Mouse (Mus musculus) neural tube, embryonic 11.5 days (tissue): ENCODE measurements around the gene Olfr1045. TPM values are rescaled to one million over a fixed set of nuclear protein-coding genes. Genes with fewer than 3 reads are reported as not detected.

Experiments
- ATAC-seq: fragments of 200-750 bp; cut with Nextera tagmentation; 2 replicates; pipeline ENCODE4 v1.8.0; 2017; ENCODE audit warnings: moderate number of reproducible peaks, mild to moderate bottlenecking, moderate TSS enrichment, moderate library complexity; ENCODE audit not compliant: insufficient read depth, low FRiP score, low TSS enrichment
- DNase-seq: peaks from one replicate; pipeline ENCODE4 v3.0.0-alpha.2; 2015; ENCODE audit warnings: low spot score
- H3K27ac ChIP-seq: fragments of 300-500 bp; sonication (generic); 2 replicates; pipeline ENCODE4 v1.5.1; 2014; ENCODE audit warnings: low read depth, mild to moderate bottlenecking, low read length
- H3K27me3 ChIP-seq: fragments of 300-500 bp; sonication (generic); 2 replicates; pipeline ENCODE4 v1.6.1; 2014; ENCODE audit warnings: mild to moderate bottlenecking, low read length, mixed read lengths; ENCODE audit not compliant: control insufficient read depth, insufficient read depth
- H3K36me3 ChIP-seq: fragments of 300-500 bp; sonication (generic); 2 replicates; pipeline ENCODE4 v1.6.1; 2014; ENCODE audit warnings: mild to moderate bottlenecking, low read length, moderate library complexity, mixed read lengths; ENCODE audit not compliant: control insufficient read depth, insufficient read depth
- H3K4me1 ChIP-seq: fragments of 300-500 bp; sonication (generic); 2 replicates; pipeline ENCODE4 v1.6.1; 2014; ENCODE audit warnings: low read length, mixed read lengths; ENCODE audit not compliant: control insufficient read depth, insufficient read depth
- H3K4me2 ChIP-seq: fragments of 300-500 bp; sonication (generic); 2 replicates; pipeline ENCODE4 v1.6.1; 2014; ENCODE audit warnings: low read depth, mild to moderate bottlenecking, moderate library complexity
- H3K4me3 ChIP-seq: fragments of 300-500 bp; sonication (generic); 2 replicates; pipeline ENCODE4 v1.5.1; 2014; ENCODE audit warnings: low read depth, low read length
- H3K9ac ChIP-seq: fragments of 300-500 bp; sonication (generic); 2 replicates; pipeline ENCODE4 v1.6.1; 2014; ENCODE audit warnings: mild to moderate bottlenecking, low read length
- H3K9me3 ChIP-seq: fragments of 300-500 bp; sonication (generic); 2 replicates; pipeline ENCODE4 v1.6.1; 2016; ENCODE audit warnings: low read length; ENCODE audit not compliant: control insufficient read depth
- WGBS: fragments of 180-500 bp; shearing (Covaris S2); extraction: QIAGEN DNeasy Blood & Tissue Kit; methylation state at CpG from one replicate; pipeline ENCODE4 v1.1.7; 2014; 5-methylcytosine and 5-hydroxymethylcytosine counted together
- polyA plus RNA-seq: library from polyadenylated mRNA; unstranded; fragments of >200 nt; fragmentation: Nextera tagmentation; extraction: Ambion mirVana; gene quantifications from 2 replicates; pipeline ENCODE4 v1.2.1, GENCODE M21; 2014

Olfr1045 gene
- polyA plus RNA-seq, 1 experiment from 2014 or later, result not detected

- Histone ChIP-seq H3K27me3 (no peaks in the 10 kb centered on the region), H3K36me3 (no peaks in the 10 kb centered on the region), H3K9me3 (no peaks in the 10 kb centered on the region), H3K4me2 (no peak within 1 kb of the TSS), H3K9ac (no peak within 1 kb of the TSS), H3K4me1 (no peaks in the 10 kb centered on the region), H3K4me3 (no peak within 1 kb of the TSS), H3K27ac (no peak within 1 kb of the TSS)
- 94% methylated on average over 2 of the region's 2 CpGs for WGBS
- ATAC-seq (no peak), DNase-seq (no peak)
Measured at GRCm38 (mm10) chr2:86167422-86167821, 35.4 kb downstream of the Olfr1045 start, which contains the start of gene Olfr1043. TSS of gene Olfr1043 (minus strand) at chr2:86167522.

GRCm38 (mm10) chr2:86161738-86162137 is 41.1 kb downstream of the Olfr1045 start, which contains the start of gene Olfr1042:
TSS of gene Olfr1042 (minus strand) at chr2:86161838.
- no peaks in the 10 kb centered on the region for H3K27me3 ChIP-seq
- DNase-seq (no peak), ATAC-seq (no peak)
- H3K9ac ChIP-seq, result no peak within 1 kb of the TSS
- H3K36me3 ChIP-seq, result no peaks in the 10 kb centered on the region
- no peaks in the 10 kb centered on the region for H3K9me3 ChIP-seq
- H3K4me1 ChIP-seq, result no peaks in the 10 kb centered on the region
- no peak within 1 kb of the TSS for H3K27ac ChIP-seq
- WGBS, result 92% methylated on average over 2 of the region's 2 CpGs
- H3K4me3 ChIP-seq, result no peak within 1 kb of the TSS
- no peak within 1 kb of the TSS for H3K4me2 ChIP-seq

- no peak for ATAC-seq
- H3K9me3 ChIP-seq, result no peaks in the 10 kb centered on the region
- WGBS, result 91% methylated on average over 1 of the region's 1 CpGs
Measured at GRCm38 (mm10) chr2:86146632-86147031, 56.2 kb downstream of the Olfr1045 start, which contains the start of gene Olfr1040. TSS of gene Olfr1040 (minus strand) at chr2:86146732.

More at GRCm38 (mm10) chr2:86146632-86147031, 56.2 kb downstream of the Olfr1045 start, which contains the start of gene Olfr1040:
- Histone ChIP-seq H3K4me2 (no peak within 1 kb of the TSS), H3K4me3 (no peak within 1 kb of the TSS), H3K27ac (no peak within 1 kb of the TSS), H3K27me3 (no peaks in the 10 kb centered on the region), H3K9ac (no peak within 1 kb of the TSS), H3K36me3 (no peaks in the 10 kb centered on the region), H3K4me1 (no peaks in the 10 kb centered on the region)
- no peak for DNase-seq

Other genes starting within 250 kb of the Olfr1045 start
- gene Olfr1029, start 229.1 kb downstream of the Olfr1045 start, polyA plus RNA-seq, result not detected in 2 replicates
- not detected in 2 replicates for gene Olfr1030, start 223.7 kb downstream of the Olfr1045 start, polyA plus RNA-seq
- not detected in 2 replicates for gene Olfr1031, start 212.7 kb downstream of the Olfr1045 start, polyA plus RNA-seq
- gene Olfr1032, start 197.5 kb downstream of the Olfr1045 start, polyA plus RNA-seq, result not detected in 2 replicates
- not detected in 2 replicates for gene Olfr1033, start 182.4 kb downstream of the Olfr1045 start, polyA plus RNA-seq
- gene Olfr1034, start 157.1 kb downstream of the Olfr1045 start, polyA plus RNA-seq, result not detected in 2 replicates
- gene Olfr1036, start 129.0 kb downstream of the Olfr1045 start, polyA plus RNA-seq, result not detected in 2 replicates
- gene Olfr1037, start 115.6 kb downstream of the Olfr1045 start, polyA plus RNA-seq, result not detected in 2 replicates
- gene Olfr1039, start 67.1 kb downstream of the Olfr1045 start, polyA plus RNA-seq, result not detected in 2 replicates
- gene Olfr1040, start 56.3 kb downstream of the Olfr1045 start, polyA plus RNA-seq, result not detected in 2 replicates
- not detected in 2 replicates for gene Olfr1042, start 41.2 kb downstream of the Olfr1045 start, polyA plus RNA-seq
- not detected in 2 replicates for gene Olfr1043, start 35.5 kb downstream of the Olfr1045 start, polyA plus RNA-seq
- gene Olfr1044, start 25.2 kb downstream of the Olfr1045 start, polyA plus RNA-seq, result not detected in 2 replicates
- not detected in 2 replicates for gene Olfr52, start 17.3 kb downstream of the Olfr1045 start, polyA plus RNA-seq
- not detected in 2 replicates for gene Olfr1046, start 16.3 kb upstream of the Olfr1045 start, polyA plus RNA-seq
- gene Olfr1047, start 28.4 kb upstream of the Olfr1045 start, polyA plus RNA-seq, result not detected in 2 replicates
- gene Olfr1048, start 37.3 kb upstream of the Olfr1045 start, polyA plus RNA-seq, result not detected in 2 replicates
- gene Olfr1049, start 55.3 kb upstream of the Olfr1045 start, polyA plus RNA-seq, result not detected in 2 replicates
- gene Olfr1051, start 76.1 kb upstream of the Olfr1045 start, polyA plus RNA-seq, result not detected in 2 replicates
- not detected in 2 replicates for gene Olfr1052, start 89.4 kb upstream of the Olfr1045 start, polyA plus RNA-seq
- not detected in 2 replicates for gene Olfr1053, start 112.3 kb upstream of the Olfr1045 start, polyA plus RNA-seq
- gene Olfr1054, start 132.4 kb upstream of the Olfr1045 start, polyA plus RNA-seq, result not detected in 2 replicates
- not detected in 2 replicates for gene Olfr1055, start 147.3 kb upstream of the Olfr1045 start, polyA plus RNA-seq
- not detected in 2 replicates for gene Olfr1056, start 159.5 kb upstream of the Olfr1045 start, polyA plus RNA-seq
- not detected in 2 replicates for gene Olfr1057, start 175.4 kb upstream of the Olfr1045 start, polyA plus RNA-seq
- gene Olfr1058, start 185.6 kb upstream of the Olfr1045 start, polyA plus RNA-seq, result not detected in 2 replicates
- gene Olfr1061, start 211.0 kb upstream of the Olfr1045 start, polyA plus RNA-seq, result not detected in 2 replicates
- not detected in 2 replicates for gene Olfr1062, start 223.7 kb upstream of the Olfr1045 start, polyA plus RNA-seq
- gene Olfr1065, start 247.6 kb upstream of the Olfr1045 start, polyA plus RNA-seq, result not detected in 2 replicates